Mouse (Mus musculus): ENCODE measurements around the gene Morc1. TPM values are rescaled to one million over a fixed set of nuclear protein-coding genes. Genes with fewer than 3 reads are reported as not detected.

The Morc1 gene
- polyA plus RNA-seq, 1 experiment, result not detected

GRCm38 (mm10) chr16:48412246-48412645, 18.8 kb upstream of the Morc1 start, which contains the start of gene Gm5485:
TSS of gene Gm5485 (minus strand) at chr16:48412416.
- no peak within 1 kb of the TSS for H3K4me2 ChIP-seq (ENCODE audit: low read depth)
- H3K27me3 ChIP-seq (ENCODE audit: control insufficient read depth, insufficient read depth, insufficient read length), result no peaks in the 10 kb centered on the region
- no peak for TF ChIP-seq TCF3 (IDR thresholded peaks at IDR 0.05; ENCODE audit: insufficient read length, low read depth)
- no peak for TF ChIP-seq TCF12 (IDR thresholded peaks at IDR 0.05; ENCODE audit: insufficient read depth, poor library complexity, severe bottlenecking)
- H3K36me3 ChIP-seq (ENCODE audit: control insufficient read depth, insufficient read depth), result no peaks in the 10 kb centered on the region
- no peaks in the 10 kb centered on the region for H3K79me2 ChIP-seq (ENCODE audit: control insufficient read depth, insufficient read depth)
- no peak within 1 kb of the TSS for H3K4me3 ChIP-seq
- no peak within 1 kb of the TSS for H3ac ChIP-seq (ENCODE audit: control insufficient read depth, insufficient read length)

DNA sequence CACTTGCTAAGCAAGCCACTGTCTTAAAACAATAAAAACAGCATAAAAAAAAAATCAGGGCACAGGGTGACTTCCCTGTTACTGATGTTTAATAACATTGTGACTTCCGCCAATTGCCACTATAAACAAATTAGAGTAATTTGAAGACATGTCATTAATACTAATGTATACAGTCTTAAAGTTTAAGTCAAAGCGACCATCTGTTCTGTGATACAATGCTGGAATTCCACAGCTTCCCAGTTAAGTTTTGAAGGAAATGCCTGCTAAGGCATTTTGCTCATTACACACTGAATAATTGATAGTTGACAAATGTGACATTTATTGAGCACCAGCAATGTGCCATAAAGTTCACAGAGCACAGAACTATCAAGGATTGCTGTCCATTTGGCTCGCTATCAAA, 12.5 kb upstream of the Morc1 start:
- Histone ChIP-seq H3K27me3 (ENCODE audit: control insufficient read depth, insufficient read depth, insufficient read length) (no peaks in the 10 kb centered on the region), H3K36me3 (ENCODE audit: control insufficient read depth, insufficient read depth) (no peaks in the 10 kb centered on the region), H3K79me2 (ENCODE audit: control insufficient read depth, insufficient read depth) (no peaks in the 10 kb centered on the region), H3ac (ENCODE audit: control insufficient read depth, insufficient read length) (no peak overlapping the region), H3K4me3 (no peak overlapping the region), H3K4me2 (ENCODE audit: low read depth) (no peak overlapping the region)
- TF ChIP-seq MYOG (IDR thresholded peaks at IDR 0.05; ENCODE audit: control insufficient read depth in 1 of 3, insufficient read depth in 1 of 3, insufficient read length in 2 of 3, low read depth in 2 of 3), result no peak
- no peak for TF ChIP-seq MYOD1 (IDR thresholded peaks at IDR 0.05; ENCODE audit: control insufficient read depth in 1 of 3, insufficient read length in 2 of 3, low read depth in 2 of 3)
- no peak for TF ChIP-seq TCF3 (IDR thresholded peaks at IDR 0.05; ENCODE audit: insufficient read length, low read depth)
- no peak for TF ChIP-seq MAX (IDR thresholded peaks at IDR 0.05; ENCODE audit: low read depth)
- no peak for TF ChIP-seq TCF12 (IDR thresholded peaks at IDR 0.05; ENCODE audit: insufficient read depth, poor library complexity, severe bottlenecking)
- no peak for TF ChIP-seq SRF (IDR thresholded peaks at IDR 0.05; ENCODE audit: control insufficient read depth, insufficient read length, low read depth)
- TF ChIP-seq POLR2A (IDR thresholded peaks at IDR 0.05; ENCODE audit: insufficient read length, low read depth), result no peak
- no peak for TF ChIP-seq REST (IDR thresholded peaks at IDR 0.05; ENCODE audit: insufficient read depth, insufficient read length)

DNA sequence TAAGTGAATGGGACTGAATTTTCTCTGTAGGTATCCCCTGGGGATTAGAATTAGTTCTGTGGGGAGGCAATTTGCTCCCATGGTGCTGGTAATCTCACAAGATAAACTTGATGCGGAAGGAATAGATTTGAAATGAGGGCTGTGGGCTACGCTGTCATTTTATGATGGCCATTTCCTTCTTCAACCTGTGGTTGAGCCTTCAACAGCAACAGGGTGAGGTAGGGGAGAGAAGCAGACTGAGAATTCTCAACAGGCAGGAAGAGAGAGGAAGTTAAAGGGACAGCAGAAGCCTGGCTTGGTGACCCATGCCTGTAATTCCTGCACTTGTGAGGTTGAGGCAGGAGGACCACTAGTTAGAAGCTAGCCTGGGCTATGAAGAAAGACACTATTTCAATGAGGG, 12.0 kb upstream of the Morc1 start:
- no peak overlapping the region for H3ac ChIP-seq (ENCODE audit: control insufficient read depth, insufficient read length)
- no peaks in the 10 kb centered on the region for H3K79me2 ChIP-seq (ENCODE audit: control insufficient read depth, insufficient read depth)
- H3K36me3 ChIP-seq (ENCODE audit: control insufficient read depth, insufficient read depth), result no peaks in the 10 kb centered on the region
- H3K4me3 ChIP-seq, result no peak overlapping the region
- no peaks in the 10 kb centered on the region for H3K27me3 ChIP-seq (ENCODE audit: control insufficient read depth, insufficient read depth, insufficient read length)
- TF ChIP-seq REST (IDR thresholded peaks at IDR 0.05; ENCODE audit: insufficient read depth, insufficient read length) (no peak), SRF (IDR thresholded peaks at IDR 0.05; ENCODE audit: control insufficient read depth, insufficient read length, low read depth) (no peak), MAX (IDR thresholded peaks at IDR 0.05; ENCODE audit: low read depth) (no peak), MYOD1 (IDR thresholded peaks at IDR 0.05; ENCODE audit: control insufficient read depth in 1 of 3, insufficient read length in 2 of 3, low read depth in 2 of 3) (no peak), TCF3 (IDR thresholded peaks at IDR 0.05; ENCODE audit: insufficient read length, low read depth) (no peak), TCF12 (IDR thresholded peaks at IDR 0.05; ENCODE audit: insufficient read depth, poor library complexity, severe bottlenecking) (no peak), MYOG (IDR thresholded peaks at IDR 0.05; ENCODE audit: control insufficient read depth in 1 of 3, insufficient read depth in 1 of 3, insufficient read length in 2 of 3, low read depth in 2 of 3) (no peak), POLR2AphosphoS2 (IDR thresholded peaks at IDR 0.05; ENCODE audit: insufficient read length, low read depth) (no peak), E2F4 (IDR thresholded peaks at IDR 0.05; ENCODE audit: insufficient read depth) (no peak), POLR2A (IDR thresholded peaks at IDR 0.05; ENCODE audit: insufficient read length, low read depth) (no peak), CEBPB (IDR thresholded peaks at IDR 0.05; ENCODE audit: insufficient read depth, poor library complexity, severe bottlenecking) (no peak), USF1 (IDR thresholded peaks at IDR 0.05; ENCODE audit: low read depth) (no peak)
- H3K4me2 ChIP-seq (ENCODE audit: low read depth), result no peak overlapping the region

DNA sequence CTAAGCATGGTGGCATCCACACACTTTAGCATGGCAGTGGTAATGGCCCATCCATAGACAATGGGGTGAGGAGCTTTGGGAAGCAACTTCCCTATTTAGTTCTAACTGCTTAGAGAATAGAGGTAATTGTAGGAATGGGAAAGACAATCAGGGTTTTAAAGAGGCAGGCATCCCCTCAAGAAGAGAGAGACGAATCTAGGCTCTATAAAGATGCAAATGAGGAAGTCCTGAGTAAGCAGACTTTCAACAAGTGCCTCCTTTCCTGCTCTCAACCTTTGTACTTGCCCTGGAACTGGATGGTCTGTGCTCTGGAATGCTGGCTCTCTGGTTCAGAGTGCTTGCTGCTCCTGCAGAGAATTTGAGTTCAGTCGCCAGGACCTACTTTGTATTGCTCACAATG, 8.5 kb upstream of the Morc1 start:
- H3K79me2 ChIP-seq (ENCODE audit: control insufficient read depth, insufficient read depth), result no peaks in the 10 kb centered on the region
- H3K27me3 ChIP-seq (ENCODE audit: control insufficient read depth, insufficient read depth, insufficient read length), result no peaks in the 10 kb centered on the region
- H3K36me3 ChIP-seq (ENCODE audit: control insufficient read depth, insufficient read depth), result no peaks in the 10 kb centered on the region
- H3K4me3 ChIP-seq, result no peak overlapping the region
- H3ac ChIP-seq (ENCODE audit: control insufficient read depth, insufficient read length), result no peak overlapping the region
- H3K4me2 ChIP-seq (ENCODE audit: low read depth), result no peak overlapping the region
- TF ChIP-seq MAX (IDR thresholded peaks at IDR 0.05; ENCODE audit: low read depth) (no peak), SRF (IDR thresholded peaks at IDR 0.05; ENCODE audit: control insufficient read depth, insufficient read length, low read depth) (no peak), E2F4 (IDR thresholded peaks at IDR 0.05; ENCODE audit: insufficient read depth) (no peak), USF1 (IDR thresholded peaks at IDR 0.05; ENCODE audit: low read depth) (no peak)

DNA sequence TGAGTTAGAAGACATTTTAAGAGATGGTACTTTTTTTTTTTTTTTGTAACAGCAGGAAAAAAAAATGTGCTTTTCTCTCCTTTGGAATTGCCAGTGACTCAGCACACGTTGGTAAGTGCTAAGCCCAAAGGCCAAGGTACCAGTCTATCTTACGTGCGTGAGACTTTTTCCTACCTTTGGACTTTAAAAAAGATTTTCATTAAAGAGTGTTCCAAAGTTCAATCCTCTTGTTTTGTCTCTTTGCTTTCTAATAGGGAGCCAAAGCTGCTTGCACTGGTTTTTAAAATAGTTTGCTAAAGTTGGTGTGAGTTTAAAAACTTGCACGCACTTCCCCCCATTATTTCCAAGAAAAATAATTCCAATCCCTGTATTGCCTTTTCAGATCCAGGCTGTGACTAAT, 7.0 kb upstream of the Morc1 start:
- Histone ChIP-seq H3K27me3 (ENCODE audit: control insufficient read depth, insufficient read depth, insufficient read length) (no peaks in the 10 kb centered on the region), H3K36me3 (ENCODE audit: control insufficient read depth, insufficient read depth) (no peaks in the 10 kb centered on the region), H3ac (ENCODE audit: control insufficient read depth, insufficient read length) (no peak overlapping the region), H3K4me3 (no peak overlapping the region), H3K4me2 (ENCODE audit: low read depth) (no peak overlapping the region), H3K79me2 (ENCODE audit: control insufficient read depth, insufficient read depth) (no peaks in the 10 kb centered on the region)
- TF ChIP-seq SRF (IDR thresholded peaks at IDR 0.05; ENCODE audit: control insufficient read depth, insufficient read length, low read depth) (no peak), MYOD1 (IDR thresholded peaks at IDR 0.05; ENCODE audit: control insufficient read depth in 1 of 3, insufficient read length in 2 of 3, low read depth in 2 of 3) (no peak), CEBPB (IDR thresholded peaks at IDR 0.05; ENCODE audit: insufficient read depth, poor library complexity, severe bottlenecking) (no peak), TCF3 (IDR thresholded peaks at IDR 0.05; ENCODE audit: insufficient read length, low read depth) (no peak), TCF12 (IDR thresholded peaks at IDR 0.05; ENCODE audit: insufficient read depth, poor library complexity, severe bottlenecking) (no peak), POLR2A (IDR thresholded peaks at IDR 0.05; ENCODE audit: insufficient read length, low read depth) (no peak), MYOG (IDR thresholded peaks at IDR 0.05; ENCODE audit: control insufficient read depth in 1 of 3, insufficient read depth in 1 of 3, insufficient read length in 2 of 3, low read depth in 2 of 3) (no peak), E2F4 (IDR thresholded peaks at IDR 0.05; ENCODE audit: insufficient read depth) (no peak), POLR2AphosphoS2 (IDR thresholded peaks at IDR 0.05; ENCODE audit: insufficient read length, low read depth) (no peak), MAX (IDR thresholded peaks at IDR 0.05; ENCODE audit: low read depth) (no peak), USF1 (IDR thresholded peaks at IDR 0.05; ENCODE audit: low read depth) (no peak), REST (IDR thresholded peaks at IDR 0.05; ENCODE audit: insufficient read depth, insufficient read length) (no peak)
